ENCODE assay signal across 10 mouse cellular contexts in the genomic region with DNA sequence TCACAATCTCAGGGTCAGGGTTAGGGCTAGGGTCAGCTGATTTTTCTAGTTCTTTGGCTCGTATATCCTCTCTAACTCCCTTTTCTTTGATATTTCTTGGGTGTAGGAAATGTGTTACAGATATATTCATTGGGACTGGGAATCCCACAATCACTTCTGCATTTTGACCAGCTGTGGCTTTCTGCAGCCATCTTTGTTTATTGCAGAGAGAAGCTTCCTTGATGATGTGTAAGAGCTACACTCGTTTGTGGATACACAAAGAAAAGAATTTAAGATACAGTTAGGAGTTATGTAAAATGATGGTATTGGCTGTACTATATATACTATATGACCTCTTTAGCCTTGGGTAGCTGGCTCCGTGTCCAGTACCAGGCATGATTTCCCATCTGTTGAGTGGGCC.
"Had no signal": no experiment of that assay in that cellular context is flagged by ENCODE, and none has a peak within 500 bp of the region (broad histone marks: within the 10 kb centered on the region; RNA-seq: fewer than 3 reads in every experiment).

No protein-coding gene starts in this region.

- ATAC-seq: midbrain, embryonic 16.5 days had no signal

- DNase-seq: lung, adult 18-20 months; lung, embryonic 14.5 days; lung, postnatal 10 days; lung, postnatal 4 days; midbrain, embryonic 14.5 days; right cerebral cortex, postnatal 14 days; thymus, adult 2 months; thymus, postnatal 25 days; thymus, postnatal 4 days had no signal
